Mouse (Mus musculus): ENCODE measurements around the gene Akr7a5. TPM values are rescaled to one million over a fixed set of nuclear protein-coding genes. Genes with fewer than 3 reads are reported as not detected.

Akr7a5 gene
- total RNA-seq, 4 experiments from 2014 or later: 25.5 to 34.0 (median 30.5) TPM

DNA sequence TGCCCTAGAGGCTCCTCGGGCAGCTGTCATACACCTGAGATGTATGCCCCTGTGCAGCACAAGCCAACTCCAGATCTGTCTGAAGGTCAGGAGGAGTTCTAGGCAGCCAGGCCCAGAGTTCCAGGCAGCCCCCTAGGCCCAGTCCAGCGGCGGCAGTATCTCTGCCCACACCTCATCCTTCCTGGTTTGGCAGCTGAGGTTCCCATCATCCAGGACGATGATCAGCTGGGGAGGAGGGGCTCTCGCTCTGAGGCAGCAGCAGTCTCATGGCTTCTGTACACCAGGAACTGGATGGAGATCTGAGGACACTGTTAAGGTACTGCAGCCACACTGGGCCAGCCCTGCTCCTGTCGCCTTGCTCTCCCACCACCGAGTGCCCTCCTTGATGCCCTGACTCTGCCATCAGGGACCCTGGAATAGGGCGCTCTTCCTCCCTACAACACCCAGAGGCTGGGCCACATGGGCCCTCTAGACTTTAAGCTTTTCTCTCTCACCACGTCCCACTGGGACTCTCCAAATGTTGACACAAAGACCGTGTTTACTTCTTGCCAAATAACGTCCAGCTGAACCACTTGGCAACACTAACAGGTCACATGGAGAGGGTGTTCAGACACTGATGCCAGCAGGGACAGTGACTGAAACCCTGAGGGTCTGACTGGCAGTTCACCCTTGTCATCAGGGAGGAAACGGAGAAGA lies 11.7 kb upstream of the Akr7a5 start:
- DNase-seq (ENCODE audit: low spot score in 2 of 2): no peak

DNA sequence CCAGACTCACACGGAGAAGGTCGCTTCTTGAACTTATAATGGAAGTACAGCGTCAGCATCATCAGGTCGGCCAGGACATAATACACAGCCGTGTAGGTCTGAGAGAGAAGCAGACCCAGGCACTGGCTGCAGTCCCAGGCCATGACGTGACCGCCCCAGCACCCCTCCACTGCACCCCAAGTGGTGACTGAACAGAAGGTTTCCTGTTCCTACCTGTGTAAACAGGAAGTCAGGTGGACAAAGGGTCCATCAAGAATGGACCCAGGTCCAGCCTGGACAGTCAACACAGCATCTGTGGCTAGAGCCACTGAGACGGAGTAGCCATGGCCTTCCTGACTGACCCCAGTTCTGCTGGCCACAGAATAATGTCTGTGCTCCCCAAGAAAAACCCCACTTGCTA lies 8.8 kb upstream of the Akr7a5 start:
- no peak for DNase-seq (ENCODE audit: low spot score in 2 of 2)

DNA sequence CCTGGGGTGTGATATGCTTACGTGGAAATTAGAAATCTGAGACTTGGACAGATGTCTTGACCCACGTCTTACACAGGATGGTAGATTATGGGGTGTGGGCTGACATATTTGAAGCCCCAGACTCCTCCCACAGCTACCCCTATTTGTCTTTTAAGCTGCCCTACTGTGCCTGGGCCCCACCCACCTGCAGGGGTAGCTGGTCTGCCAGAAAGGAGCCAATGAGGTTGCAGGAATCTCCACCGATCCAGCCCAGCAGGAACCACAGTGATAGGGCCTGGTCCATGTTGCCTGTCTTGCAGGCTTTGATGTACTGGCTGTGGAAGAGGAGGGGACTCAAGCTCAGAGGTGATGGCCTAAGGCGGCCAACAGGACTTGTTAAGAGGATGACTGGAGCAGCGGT lies 8.3 kb upstream of the Akr7a5 start:
- no peak for DNase-seq (ENCODE audit: low spot score in 2 of 2)

DNA sequence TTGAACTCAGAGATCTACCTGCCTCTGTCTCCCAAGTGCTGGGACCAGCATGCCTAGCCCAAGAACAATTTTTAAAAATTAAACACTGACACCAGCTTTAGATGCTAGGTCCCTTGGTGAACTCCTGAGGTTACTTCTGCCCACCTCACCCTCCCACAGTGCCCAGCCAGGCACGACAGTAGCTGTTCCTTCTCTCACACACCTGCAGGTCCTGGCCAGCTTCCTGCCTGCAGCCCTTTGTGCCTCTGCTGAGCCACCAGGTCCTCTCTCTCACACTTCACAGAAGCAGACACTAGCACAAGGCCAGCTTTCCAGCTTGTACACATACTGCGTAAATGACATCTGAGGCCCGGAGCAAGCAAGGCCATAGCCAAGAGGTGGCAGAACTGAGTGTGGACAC lies 5.0 kb upstream of the Akr7a5 start:
- no peak for DNase-seq (ENCODE audit: low spot score in 2 of 2)

DNA sequence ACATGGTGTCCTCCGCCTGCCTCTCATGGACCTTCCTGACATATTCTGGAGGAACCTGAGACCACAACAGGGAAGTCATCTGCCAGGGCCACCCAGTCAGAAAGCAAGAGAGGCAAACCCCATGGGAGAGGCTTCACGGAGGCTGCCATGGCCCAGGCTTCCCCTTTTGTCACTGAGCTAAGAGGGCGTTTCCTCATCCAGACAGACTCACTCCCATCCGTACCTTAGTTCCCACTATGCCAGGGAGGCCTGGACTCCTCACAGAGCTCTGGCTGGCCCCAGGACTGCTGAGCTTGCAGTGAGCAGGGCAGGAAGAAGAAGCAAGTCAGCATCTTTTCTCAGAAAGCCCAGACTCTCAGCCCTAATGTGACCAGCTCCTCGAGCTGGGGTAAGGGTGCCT lies 2.6 kb upstream of the Akr7a5 start:
- no peak for DNase-seq (ENCODE audit: low spot score in 2 of 2)

DNA sequence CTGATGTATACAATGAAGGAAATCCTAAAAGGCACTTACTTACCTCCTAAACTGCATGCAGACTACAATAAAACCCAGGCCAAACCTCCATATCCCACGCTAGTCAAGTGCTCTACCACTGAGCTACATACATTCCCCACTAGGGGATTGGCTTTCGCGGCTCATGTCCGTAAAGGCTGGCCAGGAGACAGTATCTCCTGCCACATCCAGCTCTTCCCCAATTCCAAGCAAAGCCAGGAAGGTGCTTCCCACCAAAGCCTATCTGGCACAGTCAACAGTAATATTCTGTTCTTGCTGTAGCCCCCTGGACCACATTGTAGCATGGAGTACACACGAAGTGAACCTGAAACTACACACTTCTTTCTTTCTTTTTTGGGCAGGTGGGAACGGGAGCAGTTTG lies 893 bp upstream of the Akr7a5 start:
- no peak for DNase-seq (ENCODE audit: low spot score in 2 of 2)

DNA sequence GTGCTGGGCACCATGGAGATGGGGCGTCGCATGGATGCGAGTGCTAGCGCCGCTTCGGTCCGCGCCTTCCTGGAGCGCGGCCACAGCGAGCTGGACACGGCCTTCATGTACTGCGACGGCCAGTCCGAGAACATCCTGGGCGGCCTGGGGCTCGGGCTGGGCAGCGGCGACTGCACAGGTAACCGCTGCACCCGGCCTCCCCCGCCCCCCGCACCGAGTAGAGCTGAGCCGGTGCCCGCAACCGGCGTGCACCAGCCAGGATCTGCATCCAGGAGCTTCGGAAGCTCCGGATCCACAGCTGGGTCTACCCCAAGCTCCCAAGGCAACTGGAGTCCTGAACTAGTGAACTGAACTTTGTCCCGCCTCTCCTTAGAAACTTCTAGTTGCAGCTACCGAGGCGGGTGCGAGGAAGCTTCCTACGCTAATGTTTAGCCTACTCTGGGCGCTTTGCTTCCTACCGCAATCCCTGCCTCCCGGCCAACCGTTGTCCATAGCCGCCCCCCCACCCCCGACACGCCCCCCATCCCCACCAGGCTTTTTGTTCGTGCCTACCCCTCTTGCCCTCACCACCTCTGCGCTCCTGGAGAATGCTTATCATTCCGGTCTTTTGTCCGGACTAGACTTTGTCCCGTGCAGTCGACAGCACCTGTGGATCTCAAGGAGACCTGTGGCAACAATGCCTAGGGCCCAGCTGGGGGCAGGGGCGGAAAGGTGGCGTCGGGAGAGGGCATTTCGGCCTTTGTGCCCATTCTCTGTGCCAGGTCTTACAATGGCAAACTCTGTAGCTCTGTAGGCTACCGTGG lies 556 bp downstream of the Akr7a5 start:
- no peak for DNase-seq (ENCODE audit: low spot score in 2 of 2)

DNA sequence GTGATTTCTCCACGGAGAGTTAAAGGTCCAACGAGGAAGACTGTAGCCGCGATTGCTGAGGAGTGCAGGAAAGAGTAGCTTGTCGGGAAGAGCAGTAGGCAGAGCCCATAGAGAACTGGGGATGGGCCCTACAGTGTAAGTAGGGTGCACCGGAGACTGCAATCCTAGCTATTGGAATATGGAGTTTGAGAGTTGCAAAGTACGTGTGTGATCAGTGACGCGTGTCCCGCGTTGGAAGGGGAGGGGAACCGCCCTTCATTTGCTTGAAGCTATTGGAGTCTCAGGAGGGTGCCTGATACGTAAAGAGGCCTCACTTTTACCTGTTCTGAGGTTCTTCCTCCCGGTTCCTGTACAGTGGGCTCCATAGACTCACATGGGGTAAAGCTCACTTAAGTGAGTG lies 1.2 kb downstream of the Akr7a5 start:
- DNase-seq (ENCODE audit: low spot score in 2 of 2): no peak

DNA sequence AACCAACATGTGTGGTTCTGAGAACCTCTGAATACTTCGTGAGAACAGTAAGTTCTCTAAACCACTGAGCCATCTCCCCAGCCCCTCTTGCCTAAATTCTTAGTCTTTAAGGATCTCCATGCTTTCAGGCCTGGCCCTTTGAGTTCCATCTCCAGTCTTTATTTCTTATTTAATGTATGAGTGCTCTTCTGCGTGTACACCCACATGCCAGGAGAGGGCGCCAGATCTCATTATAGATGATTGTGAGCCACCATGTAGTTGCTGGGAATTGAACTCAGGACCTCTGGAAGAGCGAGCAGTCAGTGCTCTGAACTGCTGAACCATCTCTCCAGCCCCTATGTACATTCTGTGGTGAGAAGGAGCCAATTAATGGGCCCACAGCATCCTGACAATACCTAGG lies 2.1 kb downstream of the Akr7a5 start:
- no peak for DNase-seq (ENCODE audit: low spot score in 2 of 2)

DNA sequence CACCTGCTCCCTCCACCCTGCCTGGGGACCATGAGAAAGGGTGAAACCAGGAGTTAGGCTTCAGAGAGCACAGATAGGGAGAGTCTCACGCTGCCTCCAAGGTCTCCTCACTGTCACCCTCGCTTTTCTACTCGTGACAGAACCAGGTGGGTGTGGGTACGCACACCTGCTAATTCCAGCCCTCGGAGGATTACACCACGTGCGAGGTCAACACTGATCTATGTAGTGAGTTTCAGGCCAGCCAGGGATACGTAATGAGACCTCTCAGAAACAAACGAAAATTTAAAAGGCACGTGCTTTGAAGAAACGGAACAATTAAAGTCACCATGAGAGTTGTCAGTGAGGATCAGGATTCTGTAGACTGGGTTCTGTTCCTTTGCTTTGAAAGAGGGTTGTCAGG lies 7.9 kb downstream of the Akr7a5 start:
- no peak for DNase-seq (ENCODE audit: low spot score in 2 of 2)

DNA sequence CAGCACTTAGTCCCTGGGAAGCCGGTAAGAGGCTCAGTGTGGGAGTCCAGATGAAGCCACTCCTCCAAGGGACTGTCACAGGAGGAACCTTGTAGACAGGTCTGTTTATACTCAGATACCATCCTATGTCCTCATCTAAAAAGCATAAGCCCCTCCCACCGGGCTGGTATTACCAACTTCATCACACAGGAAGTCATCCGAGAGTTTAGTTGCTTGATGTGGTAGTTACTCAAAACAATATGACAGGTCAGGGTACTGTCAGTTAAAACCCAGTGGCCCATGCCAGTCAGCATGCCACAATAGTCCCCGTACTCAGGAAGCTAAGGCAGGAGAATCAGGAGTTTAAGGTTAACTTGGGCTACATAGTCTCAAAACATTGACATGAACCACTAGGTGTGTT lies 9.2 kb downstream of the Akr7a5 start:
- DNase-seq (ENCODE audit: low spot score in 2 of 2): no peak

DNA sequence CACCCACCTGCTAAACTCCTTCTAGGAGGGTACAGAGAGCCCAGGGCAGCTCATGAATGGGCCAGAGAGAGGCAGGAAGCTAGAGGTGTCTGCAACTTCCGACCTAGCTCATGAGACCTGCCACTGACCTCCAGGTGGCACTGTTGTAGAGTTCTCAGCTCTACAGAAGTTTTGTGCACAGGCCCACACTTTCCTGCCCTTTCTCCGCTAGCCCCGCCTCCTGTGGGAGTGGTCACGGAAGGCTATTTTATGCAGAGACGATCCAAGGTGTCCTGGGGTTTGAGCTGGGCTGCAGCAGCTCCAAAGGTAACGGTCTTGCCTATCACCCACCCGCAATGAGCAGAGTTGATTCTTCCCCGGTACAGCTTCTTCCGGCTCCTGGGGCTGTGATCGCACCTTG lies 20.1 kb downstream of the Akr7a5 start:
- DNase-seq (ENCODE audit: low spot score in 2 of 2): no peak

DNA sequence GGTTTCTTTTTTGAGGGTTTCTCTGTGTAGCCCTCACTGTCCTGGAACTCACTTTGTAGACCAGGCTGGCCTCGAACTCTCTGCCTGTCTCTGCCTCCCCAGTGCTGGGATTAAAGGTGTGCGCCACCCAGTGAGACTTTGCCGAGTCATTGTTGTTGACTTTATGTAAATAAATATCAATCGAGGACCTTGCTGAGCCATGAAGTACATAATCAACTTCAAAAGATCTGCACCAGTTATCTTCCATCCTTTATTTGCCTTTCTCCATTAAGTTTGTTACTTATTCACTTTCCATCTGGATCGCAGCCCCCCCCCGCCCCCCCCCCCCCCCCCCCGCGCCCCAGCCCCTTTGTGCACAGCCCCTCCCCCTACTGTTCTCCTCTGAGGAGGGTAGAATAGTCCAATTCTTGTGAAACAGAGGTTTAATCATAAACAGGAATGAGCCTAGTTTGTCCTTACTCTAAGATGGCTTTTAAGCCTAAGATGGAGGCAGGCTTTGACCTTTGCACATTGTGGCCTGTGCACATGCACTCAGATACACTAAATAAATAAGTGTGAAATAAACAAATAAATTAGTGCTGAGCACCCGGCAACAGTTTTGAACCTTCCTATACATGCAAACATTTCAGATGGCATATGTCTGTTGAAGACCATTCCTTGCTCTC lies 24.2 kb downstream of the Akr7a5 start:
- no peak for DNase-seq (ENCODE audit: low spot score in 2 of 2)

DNA sequence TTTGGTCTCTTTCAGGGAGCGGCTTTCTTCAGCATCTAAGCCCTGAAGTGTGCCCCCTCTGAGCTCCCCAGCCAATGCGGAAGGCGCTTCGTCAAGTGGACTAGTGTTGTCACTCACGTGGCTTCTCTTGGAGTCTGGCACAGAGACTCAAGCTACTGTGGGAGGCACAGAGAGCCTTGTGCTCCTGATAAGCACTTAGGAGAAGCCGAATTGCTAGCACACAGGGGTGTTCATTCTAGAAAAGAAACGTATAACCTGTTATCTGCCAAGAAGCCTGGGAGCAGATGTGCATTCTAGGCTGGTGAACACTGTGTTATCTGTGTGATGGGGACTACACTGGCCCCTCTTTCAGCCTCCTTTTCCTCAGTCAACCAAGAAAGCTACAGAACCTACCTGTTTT lies 25.0 kb downstream of the Akr7a5 start:
- no peak for DNase-seq (ENCODE audit: low spot score in 2 of 2)

DNA sequence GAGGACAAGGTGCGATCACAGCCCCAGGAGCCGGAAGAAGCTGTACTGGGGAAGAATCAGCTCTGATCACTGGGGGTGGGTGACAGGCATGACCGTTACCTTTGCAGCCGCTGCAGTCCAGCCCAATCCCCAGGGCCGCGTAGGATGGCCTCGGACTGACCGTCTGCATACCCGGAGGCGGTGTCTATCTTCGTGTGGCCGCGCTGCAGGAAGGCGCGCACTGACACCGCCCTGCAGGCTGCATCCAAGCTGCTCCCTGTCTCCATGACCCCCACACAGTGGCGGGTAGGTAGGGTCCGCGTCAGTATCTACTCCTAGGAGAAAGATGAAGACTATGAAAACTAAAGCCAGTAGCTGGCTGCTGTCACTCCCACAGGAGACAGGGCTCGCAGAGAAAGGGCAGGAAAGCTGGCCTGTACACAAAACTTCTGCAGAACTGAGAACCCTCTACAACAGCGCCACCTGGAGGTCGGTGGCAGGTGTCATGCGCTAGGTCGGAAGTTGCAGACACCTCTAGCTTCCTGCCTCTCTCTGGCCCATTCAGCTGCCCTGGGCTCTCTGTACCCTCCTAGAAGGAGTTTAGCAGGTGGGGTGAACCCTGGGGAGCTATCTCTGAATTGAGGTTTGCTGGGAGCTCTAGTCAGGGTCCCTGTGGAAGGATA lies 26.4 kb downstream of the Akr7a5 start:
- peak in 1 of 2 experiments; percentile 42 for DNase-seq (ENCODE audit: low spot score in 2 of 2)

DNA sequence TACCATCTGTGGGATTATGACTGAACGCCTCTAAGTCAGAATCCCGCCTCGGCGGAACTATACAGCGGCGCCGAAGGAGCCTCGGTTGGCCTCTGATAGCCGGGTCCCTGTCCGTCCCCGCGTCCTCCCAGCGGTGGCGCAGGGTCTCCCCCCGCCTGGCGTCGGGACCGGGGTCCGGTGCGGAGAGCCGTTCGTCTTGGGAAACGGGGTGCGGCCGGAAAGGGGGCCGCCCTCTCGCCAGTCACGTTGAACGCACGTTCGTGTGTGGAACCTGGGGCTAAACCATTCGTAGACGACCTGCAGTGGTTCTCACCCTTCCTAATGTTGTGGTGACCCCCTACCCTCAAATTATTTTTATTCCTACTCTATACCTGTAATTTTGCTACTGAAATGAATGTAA lies 27.6 kb downstream of the Akr7a5 start:
- no peak for DNase-seq (ENCODE audit: low spot score in 2 of 2)

DNA sequence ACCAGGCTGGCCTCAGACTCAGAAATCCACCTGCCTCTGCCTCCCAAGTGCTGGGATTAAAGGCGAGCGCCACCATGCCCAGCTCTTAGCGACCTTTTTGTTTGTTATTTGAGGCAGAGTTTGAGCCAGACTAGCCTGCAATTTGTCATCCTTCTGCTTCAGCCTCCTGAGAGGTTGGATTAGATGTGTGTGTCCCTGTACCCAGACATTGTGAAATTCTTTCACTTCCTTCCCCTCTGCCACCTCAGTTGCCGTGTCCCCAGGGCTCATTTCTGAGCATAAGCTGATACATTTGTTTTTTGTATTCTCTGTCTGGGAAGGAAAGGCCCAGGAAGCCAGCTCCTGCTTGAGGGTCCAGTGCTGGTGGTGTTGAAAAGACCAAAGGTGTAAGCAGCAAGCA lies 30.3 kb downstream of the Akr7a5 start:
- no peak for DNase-seq (ENCODE audit: low spot score in 2 of 2)

DNA sequence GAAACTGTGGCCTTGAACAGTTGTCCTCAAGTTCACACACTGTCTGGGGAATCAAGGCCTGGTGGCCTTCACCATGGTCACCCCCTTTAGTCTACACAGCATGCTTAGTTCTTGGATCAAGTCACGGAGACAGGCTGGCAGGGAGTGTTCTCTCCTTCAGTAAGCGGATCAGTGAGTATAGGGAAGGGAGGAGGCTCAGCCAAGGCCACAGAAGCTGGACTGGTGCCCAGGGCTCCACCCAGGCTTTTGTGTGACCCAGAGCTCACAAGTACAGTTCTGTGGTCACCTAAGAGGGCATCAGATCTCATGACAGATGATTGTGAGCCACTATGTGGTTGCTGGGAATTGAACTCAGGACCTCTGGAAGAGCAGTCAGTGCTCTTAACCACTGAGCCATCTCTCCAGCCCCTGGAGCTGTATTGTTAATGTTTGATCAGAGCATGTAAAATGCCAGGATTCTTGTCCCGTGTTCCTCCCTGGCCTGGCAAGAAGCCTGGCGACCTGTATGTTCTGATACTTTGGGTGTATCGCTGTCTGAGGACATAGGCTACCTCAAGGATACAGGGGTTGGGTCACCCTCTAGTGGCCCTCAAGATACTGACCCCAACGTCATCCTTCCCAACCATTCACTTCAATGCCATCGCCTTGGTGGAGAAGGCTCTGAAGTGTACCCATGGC lies 31.2 kb downstream of the Akr7a5 start:
- no peak for DNase-seq (ENCODE audit: low spot score in 2 of 2)

DNA sequence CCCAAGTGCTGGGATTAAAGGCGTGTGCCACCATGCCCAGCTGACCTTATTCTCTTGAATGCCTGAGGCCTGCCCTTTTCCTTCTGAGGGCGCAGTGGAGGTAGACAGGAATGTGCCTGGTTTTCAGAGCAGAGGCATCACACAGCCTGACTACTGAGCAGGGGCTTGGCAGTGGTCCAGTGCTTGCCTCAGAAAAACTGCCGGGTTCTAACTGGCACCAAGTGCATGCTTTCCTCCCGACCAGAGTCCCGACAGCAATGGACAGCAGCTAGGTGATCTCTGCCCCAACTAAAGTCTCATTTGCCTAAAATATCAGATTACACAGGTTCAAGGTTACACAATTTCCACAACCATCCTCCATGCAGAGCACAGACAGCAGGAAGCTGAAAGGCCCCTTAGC lies 33.2 kb downstream of the Akr7a5 start:
- peak; percentile 34 to 47 for DNase-seq (ENCODE audit: low spot score in 2 of 2)

DNA sequence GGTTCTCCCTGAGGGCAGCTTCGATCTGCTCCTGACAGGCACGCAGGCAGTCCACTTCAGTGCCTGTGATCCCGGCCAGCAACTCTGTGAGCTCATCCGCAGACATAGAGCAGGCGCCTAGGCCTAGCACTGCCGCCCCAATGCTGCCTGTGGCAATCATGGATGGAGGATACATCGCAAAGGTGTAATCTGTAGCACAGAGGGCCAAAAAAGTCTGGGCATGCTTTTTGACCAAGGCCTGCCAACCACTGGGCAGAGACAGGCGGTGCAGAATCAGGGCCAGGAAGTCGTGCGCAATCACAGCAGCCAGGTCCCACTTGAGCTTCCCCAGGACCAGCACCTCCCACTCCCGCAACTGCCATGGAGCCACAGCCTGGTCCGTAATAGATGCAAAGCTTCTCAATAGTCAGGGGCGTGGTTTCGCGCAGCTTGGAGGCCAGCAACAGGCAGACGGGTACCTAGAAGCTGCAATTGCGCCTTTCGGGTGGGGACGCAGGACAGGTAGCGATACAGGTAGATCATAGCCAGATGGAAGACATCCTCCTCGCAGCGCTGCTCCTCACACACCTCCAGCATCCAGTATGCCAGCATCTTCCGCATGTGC lies 35.0 kb downstream of the Akr7a5 start:
- DNase-seq (ENCODE audit: low spot score in 2 of 2): no peak
